Mouse (Mus musculus): ENCODE results near the gene Jmjd1c.

Jmjd1c gene

GRCm38 (mm10) chr10:67134322-67134721 lies 38.4 kb downstream of the Jmjd1c start:
- no peak for DNase-seq

- no peak for DNase-seq
Measured at GRCm38 (mm10) chr10:67137437-67137836, 41.5 kb downstream of the Jmjd1c start.

- no peak for DNase-seq
Measured at GRCm38 (mm10) chr10:67143661-67144060, 47.7 kb downstream of the Jmjd1c start.

GRCm38 (mm10) chr10:67144269-67144668 lies 48.3 kb downstream of the Jmjd1c start:
- DNase-seq: no peak

- DNase-seq: no peak
Measured at GRCm38 (mm10) chr10:67145623-67146022, 49.7 kb downstream of the Jmjd1c start.

- DNase-seq: no peak
Measured at GRCm38 (mm10) chr10:67151766-67152165, 55.8 kb downstream of the Jmjd1c start.

GRCm38 (mm10) chr10:67154647-67155046 lies 58.7 kb downstream of the Jmjd1c start:
- DNase-seq: no peak

- no peak for DNase-seq
Measured at GRCm38 (mm10) chr10:67174049-67174448, 78.1 kb downstream of the Jmjd1c start.

- DNase-seq: no peak
Measured at GRCm38 (mm10) chr10:67176031-67176430, 80.1 kb downstream of the Jmjd1c start.

- DNase-seq: no peak
Measured at GRCm38 (mm10) chr10:67176932-67177331, 81.0 kb downstream of the Jmjd1c start.

GRCm38 (mm10) chr10:67177410-67177809 lies 81.5 kb downstream of the Jmjd1c start:
- no peak for DNase-seq

- DNase-seq: no peak
Measured at GRCm38 (mm10) chr10:67180021-67180420, 84.1 kb downstream of the Jmjd1c start.

GRCm38 (mm10) chr10:67180799-67181198 lies 84.9 kb downstream of the Jmjd1c start:
- no peak for DNase-seq

GRCm38 (mm10) chr10:67182651-67183050 lies 86.7 kb downstream of the Jmjd1c start:
- DNase-seq: no peak

- peak; percentile 42 for DNase-seq
Measured at GRCm38 (mm10) chr10:67183086-67183485, 87.2 kb downstream of the Jmjd1c start.

- DNase-seq: no peak
Measured at GRCm38 (mm10) chr10:67184441-67185070, 88.6 kb downstream of the Jmjd1c start.

- peak; percentile 79 for DNase-seq
Measured at GRCm38 (mm10) chr10:67185491-67186081, 89.7 kb downstream of the Jmjd1c start.

- DNase-seq: no peak
Measured at GRCm38 (mm10) chr10:67186489-67186888, 90.6 kb downstream of the Jmjd1c start.

- DNase-seq: peak; percentile 52
Measured at GRCm38 (mm10) chr10:67187001-67187453, 91.1 kb downstream of the Jmjd1c start.

GRCm38 (mm10) chr10:67187952-67188351 lies 92.0 kb downstream of the Jmjd1c start:
- no peak for DNase-seq

- no peak for DNase-seq
Measured at GRCm38 (mm10) chr10:67189057-67189456, 93.1 kb downstream of the Jmjd1c start.

GRCm38 (mm10) chr10:67190261-67190660 lies 94.3 kb downstream of the Jmjd1c start:
- DNase-seq: peak; percentile 17

GRCm38 (mm10) chr10:67192366-67192765 lies 96.4 kb downstream of the Jmjd1c start:
- DNase-seq: peak; percentile 43

- no peak for DNase-seq
Measured at GRCm38 (mm10) chr10:67193003-67193652, 97.2 kb downstream of the Jmjd1c start.
